Mouse (Mus musculus): ENCODE data around the gene Slc43a2. TPM values are rescaled to one million over a fixed set of nuclear protein-coding genes. Genes with fewer than 3 reads are reported as not detected.

The Slc43a2 gene
- polyA plus RNA-seq, 1 experiment from 2014 or later = 12.7 TPM

GRCm38 (mm10) chr11:75605318-75605717, 73.8 kb downstream of the Slc43a2 start:
- Histone ChIP-seq H3K27me3 (no peaks in the 10 kb centered on the region), H3K4me3 (no peak overlapping the region)
- 53% methylated on average over 1 of the region's 1 CpGs for WGBS

GRCm38 (mm10) chr11:75608776-75609175, 77.3 kb downstream of the Slc43a2 start:
- Histone ChIP-seq H3K27ac (replicated peaks) (no peak overlapping the region), H3K4me3 (no peak overlapping the region), H3K36me3 (peaks cover 83% of the 10 kb centered on the region), H3K9me3 (no peaks in the 10 kb centered on the region), H3K9ac (replicated peaks) (no peak overlapping the region), H3K4me1 (no peaks in the 10 kb centered on the region), H3K4me2 (replicated peaks) (no peak overlapping the region), H3K27me3 (no peaks in the 10 kb centered on the region)
- ATAC-seq (ENCODE audit: low FRiP score, low read depth) = no peak
- WGBS = 95% methylated on average over 5 of the region's 5 CpGs

More at GRCm38 (mm10) chr11:75605318-75605717, 73.8 kb downstream of the Slc43a2 start:
- Histone ChIP-seq H3K27ac (replicated peaks) (no peak overlapping the region), H3K36me3 (peaks cover 85% of the 10 kb centered on the region), H3K4me2 (replicated peaks) (no peak overlapping the region), H3K9ac (replicated peaks) (no peak overlapping the region), H3K9me3 (no peaks in the 10 kb centered on the region), H3K4me1 (no peaks in the 10 kb centered on the region)
- no peak for ATAC-seq (ENCODE audit: low FRiP score, low read depth)

GRCm38 (mm10) chr11:75610021-75610420, 78.5 kb downstream of the Slc43a2 start:
- no peak for ATAC-seq (ENCODE audit: low FRiP score, low read depth)
- WGBS = 90% methylated on average over 2 of the region's 2 CpGs
- peaks cover 81% of the 10 kb centered on the region for H3K36me3 ChIP-seq
- no peaks in the 10 kb centered on the region for H3K27me3 ChIP-seq
- no peak overlapping the region for H3K4me3 ChIP-seq
- no peak overlapping the region for H3K4me2 ChIP-seq (replicated peaks)
- H3K27ac ChIP-seq (replicated peaks) = no peak overlapping the region
- H3K4me1 ChIP-seq = no peaks in the 10 kb centered on the region
- H3K9me3 ChIP-seq = no peaks in the 10 kb centered on the region
- no peak overlapping the region for H3K9ac ChIP-seq (replicated peaks)

- Histone ChIP-seq H3K36me3 (peaks cover 73% of the 10 kb centered on the region), H3K4me1 (no peaks in the 10 kb centered on the region), H3K9me3 (no peaks in the 10 kb centered on the region), H3K27ac (replicated peaks) (no peak overlapping the region), H3K27me3 (no peaks in the 10 kb centered on the region), H3K4me2 (replicated peaks) (no peak overlapping the region), H3K4me3 (no peak overlapping the region), H3K9ac (replicated peaks) (no peak overlapping the region)
- 93% methylated on average over 1 of the region's 1 CpGs for WGBS
- no peak for ATAC-seq (ENCODE audit: low FRiP score, low read depth)
These were observed 83.3 kb downstream of the Slc43a2 start for GRCm38 (mm10) chr11:75614769-75615168.

GRCm38 (mm10) chr11:75615556-75615955, 84.1 kb downstream of the Slc43a2 start:
- no peaks in the 10 kb centered on the region for H3K4me1 ChIP-seq
- no peak overlapping the region for H3K4me3 ChIP-seq
- no peaks in the 10 kb centered on the region for H3K9me3 ChIP-seq
- no peak for ATAC-seq (ENCODE audit: low FRiP score, low read depth)
- no peaks in the 10 kb centered on the region for H3K27me3 ChIP-seq
- no peak overlapping the region for H3K27ac ChIP-seq (replicated peaks)
- WGBS = 86% methylated on average over 2 of the region's 2 CpGs
- H3K9ac ChIP-seq (replicated peaks) = no peak overlapping the region
- H3K36me3 ChIP-seq = peaks cover 73% of the 10 kb centered on the region
- H3K4me2 ChIP-seq (replicated peaks) = no peak overlapping the region

- H3K36me3 ChIP-seq = peaks cover 63% of the 10 kb centered on the region
These were observed 87.6 kb downstream of the Slc43a2 start for GRCm38 (mm10) chr11:75619133-75619532.

GRCm38 (mm10) chr11:75620136-75620780, 88.8 kb downstream of the Slc43a2 start:
- Histone ChIP-seq H3K4me3 (no peak overlapping the region), H3K4me2 (replicated peaks) (no peak overlapping the region), H3K27me3 (no peaks in the 10 kb centered on the region), H3K4me1 (no peaks in the 10 kb centered on the region), H3K9ac (replicated peaks) (0 out of 2 replicates have a peak overlapping the region, but pooled peaks have one; percentile 7), H3K36me3 (peaks cover 65% of the 10 kb centered on the region), H3K9me3 (no peaks in the 10 kb centered on the region), H3K27ac (replicated peaks) (no peak overlapping the region)
- 93% methylated on average over 12 of the region's 12 CpGs for WGBS
- no peak for ATAC-seq (ENCODE audit: low FRiP score, low read depth)

More at GRCm38 (mm10) chr11:75619133-75619532, 87.6 kb downstream of the Slc43a2 start:
- Histone ChIP-seq H3K4me1 (no peaks in the 10 kb centered on the region), H3K9ac (replicated peaks) (no peak overlapping the region), H3K9me3 (no peaks in the 10 kb centered on the region), H3K4me3 (no peak overlapping the region), H3K27ac (replicated peaks) (no peak overlapping the region), H3K27me3 (no peaks in the 10 kb centered on the region), H3K4me2 (replicated peaks) (no peak overlapping the region)
- 81% methylated on average over 5 of the region's 5 CpGs for WGBS
- no peak for ATAC-seq (ENCODE audit: low FRiP score, low read depth)

GRCm38 (mm10) chr11:75621426-75621825, 89.9 kb downstream of the Slc43a2 start:
- no peak overlapping the region for H3K27ac ChIP-seq (replicated peaks)
- H3K4me3 ChIP-seq = no peak overlapping the region
- H3K4me2 ChIP-seq (replicated peaks) = no peak overlapping the region
- H3K9me3 ChIP-seq = no peaks in the 10 kb centered on the region
- H3K4me1 ChIP-seq = no peaks in the 10 kb centered on the region
- H3K36me3 ChIP-seq = peaks cover 71% of the 10 kb centered on the region
- WGBS = 88% methylated on average over 2 of the region's 2 CpGs
- no peak for ATAC-seq (ENCODE audit: low FRiP score, low read depth)
- no peak overlapping the region for H3K9ac ChIP-seq (replicated peaks)
- H3K27me3 ChIP-seq = no peaks in the 10 kb centered on the region

GRCm38 (mm10) chr11:75622588-75623329, 91.3 kb downstream of the Slc43a2 start:
- peaks cover 75% of the 10 kb centered on the region for H3K36me3 ChIP-seq
- H3K4me1 ChIP-seq = no peaks in the 10 kb centered on the region
- no peaks in the 10 kb centered on the region for H3K27me3 ChIP-seq
- H3K27ac ChIP-seq (replicated peaks) = no peak overlapping the region
- no peak overlapping the region for H3K9ac ChIP-seq (replicated peaks)
- WGBS = 92% methylated on average over 2 of the region's 2 CpGs
- no peaks in the 10 kb centered on the region for H3K9me3 ChIP-seq
- H3K4me2 ChIP-seq (replicated peaks) = no peak overlapping the region
- ATAC-seq (ENCODE audit: low FRiP score, low read depth) = no peak
- H3K4me3 ChIP-seq = no peak overlapping the region

GRCm38 (mm10) chr11:75624102-75624554, 92.6 kb downstream of the Slc43a2 start:
- no peaks in the 10 kb centered on the region for H3K4me1 ChIP-seq
- no peaks in the 10 kb centered on the region for H3K9me3 ChIP-seq
- H3K36me3 ChIP-seq = peaks cover 78% of the 10 kb centered on the region

GRCm38 (mm10) chr11:75625820-75626219, 94.3 kb downstream of the Slc43a2 start:
- no peaks in the 10 kb centered on the region for H3K27me3 ChIP-seq
- H3K4me3 ChIP-seq = no peak overlapping the region
- peaks cover 61% of the 10 kb centered on the region for H3K36me3 ChIP-seq
- no peak overlapping the region for H3K27ac ChIP-seq (replicated peaks)
- no peak overlapping the region for H3K9ac ChIP-seq (replicated peaks)
- no peaks in the 10 kb centered on the region for H3K9me3 ChIP-seq
- ATAC-seq (ENCODE audit: low FRiP score, low read depth) = no peak
- peaks cover 9% of the 10 kb centered on the region for H3K4me1 ChIP-seq
- 91% methylated on average over 4 of the region's 4 CpGs for WGBS
- H3K4me2 ChIP-seq (replicated peaks) = no peak overlapping the region

More at GRCm38 (mm10) chr11:75624102-75624554, 92.6 kb downstream of the Slc43a2 start:
- no peak overlapping the region for H3K9ac ChIP-seq (replicated peaks)
- H3K4me2 ChIP-seq (replicated peaks) = no peak overlapping the region
- H3K4me3 ChIP-seq = no peak overlapping the region
- ATAC-seq (ENCODE audit: low FRiP score, low read depth) = no peak
- no peak overlapping the region for H3K27ac ChIP-seq (replicated peaks)
- H3K27me3 ChIP-seq = no peaks in the 10 kb centered on the region
- whole genome bisulfite sequencing = 82% methylated on average over 2 of the region's 2 CpGs
